Mouse (Mus musculus) layer of hippocampus, postnatal 25 days (tissue): ENCODE measurements around the gene Adgrv1. TPM values are rescaled to one million over a fixed set of nuclear protein-coding genes. Genes with fewer than 3 reads are reported as not detected.

Experiments
- DNase-seq, 2 experiments: peaks; one replicate each; pipeline ENCODE4 v3.0.0; 2022; ENCODE audit warnings: mixed read lengths in 2 of 2, low spot score in 1 of 2; ENCODE audit errors: extremely low spot score in 1 of 2
- total RNA-seq, 2 experiments: library from RNA; stranded (reverse); gene quantifications; 2 replicates each; pipeline ENCODE4 v1.2.3; 2021

Gene Adgrv1
- total RNA-seq, 2 experiments from 2014 or later = 2.5 to 3.2 TPM

DNA sequence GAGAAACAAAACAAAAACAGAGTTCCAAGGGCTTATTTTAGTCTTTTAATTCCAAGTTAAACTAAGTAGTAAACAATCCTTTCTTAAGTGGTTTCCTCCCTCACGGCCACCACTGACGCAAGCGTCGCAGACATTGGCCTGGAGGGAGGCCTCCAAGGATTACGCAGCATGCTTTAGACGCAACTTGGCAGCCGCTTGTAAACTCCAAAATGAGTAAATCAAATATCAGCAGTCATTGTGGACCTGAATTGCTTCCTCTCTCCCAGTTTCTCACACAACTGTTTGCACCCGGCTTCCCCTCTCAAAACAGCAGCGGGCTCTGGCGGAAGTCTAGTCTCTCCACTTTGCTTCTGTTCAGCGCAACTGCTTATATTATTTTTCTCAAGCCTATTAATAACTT is 280.7 kb downstream of the Adgrv1 start:
- DNase-seq = no peak

DNA sequence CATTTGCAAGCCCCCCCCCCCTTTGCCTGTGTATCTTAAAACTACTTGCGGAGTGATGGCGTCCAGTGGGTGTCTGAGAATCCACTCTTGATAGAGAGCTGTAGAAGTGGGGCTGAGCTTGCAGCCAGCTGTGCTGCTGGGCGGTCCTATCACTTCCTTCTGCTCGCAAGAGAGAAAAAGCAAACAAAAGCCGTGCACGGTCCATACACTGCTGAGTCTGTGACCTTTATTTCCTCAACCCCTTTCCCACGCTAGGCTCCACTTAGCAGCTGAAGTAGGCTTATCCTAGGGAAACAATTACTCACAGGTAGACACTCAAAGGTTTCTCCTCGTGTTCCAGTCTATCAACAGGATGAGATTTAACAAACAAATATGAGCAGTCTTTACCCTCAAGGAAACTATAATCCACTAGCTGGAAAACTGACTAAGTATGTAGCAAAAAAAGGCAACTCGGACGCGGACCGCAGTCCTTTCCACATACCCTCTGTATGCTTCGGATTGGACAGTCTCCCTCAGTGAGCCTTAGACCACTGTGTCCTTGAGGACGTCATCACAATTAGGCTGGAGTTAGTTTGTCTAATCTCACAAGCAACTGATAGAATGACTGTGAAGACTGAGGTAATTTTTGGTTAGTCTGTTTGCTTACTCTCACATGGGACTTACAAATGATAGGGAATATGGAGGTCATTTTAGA is 281.3 kb downstream of the Adgrv1 start:
- DNase-seq = no peak

DNA sequence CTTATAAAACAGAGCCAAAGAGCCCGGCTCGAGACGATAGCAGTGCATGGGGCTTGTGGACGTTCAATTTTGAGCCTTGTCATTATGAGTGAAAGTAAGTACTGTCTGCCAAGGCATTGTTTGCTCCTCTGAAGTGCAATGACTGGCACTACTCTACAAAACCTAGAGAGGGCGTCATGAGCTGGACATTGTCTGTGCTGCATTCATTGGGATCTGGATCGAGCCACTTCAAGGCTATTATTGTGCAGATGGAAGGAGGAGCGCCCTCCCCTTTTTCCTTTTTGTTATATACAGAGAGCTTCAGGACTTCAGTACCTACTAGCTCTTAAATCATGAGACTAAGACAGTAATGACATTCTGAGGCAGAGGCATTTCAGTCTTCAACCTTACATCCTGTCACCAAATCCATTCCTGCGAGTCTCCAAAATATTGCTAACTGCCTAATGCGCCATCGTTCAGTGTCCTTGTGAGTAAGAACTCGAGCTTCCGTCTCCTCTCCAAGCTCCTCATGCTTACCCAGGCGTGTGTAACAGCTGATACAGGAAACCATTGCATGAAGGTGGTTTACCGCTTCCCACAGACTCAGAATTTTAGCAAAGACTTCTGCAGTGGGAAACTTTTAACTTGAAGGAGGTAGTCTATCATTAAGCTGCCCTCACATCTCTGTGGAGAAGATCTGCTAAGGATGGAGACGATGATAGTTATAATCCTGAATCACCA is 285.5 kb downstream of the Adgrv1 start:
- no peak for DNase-seq

DNA sequence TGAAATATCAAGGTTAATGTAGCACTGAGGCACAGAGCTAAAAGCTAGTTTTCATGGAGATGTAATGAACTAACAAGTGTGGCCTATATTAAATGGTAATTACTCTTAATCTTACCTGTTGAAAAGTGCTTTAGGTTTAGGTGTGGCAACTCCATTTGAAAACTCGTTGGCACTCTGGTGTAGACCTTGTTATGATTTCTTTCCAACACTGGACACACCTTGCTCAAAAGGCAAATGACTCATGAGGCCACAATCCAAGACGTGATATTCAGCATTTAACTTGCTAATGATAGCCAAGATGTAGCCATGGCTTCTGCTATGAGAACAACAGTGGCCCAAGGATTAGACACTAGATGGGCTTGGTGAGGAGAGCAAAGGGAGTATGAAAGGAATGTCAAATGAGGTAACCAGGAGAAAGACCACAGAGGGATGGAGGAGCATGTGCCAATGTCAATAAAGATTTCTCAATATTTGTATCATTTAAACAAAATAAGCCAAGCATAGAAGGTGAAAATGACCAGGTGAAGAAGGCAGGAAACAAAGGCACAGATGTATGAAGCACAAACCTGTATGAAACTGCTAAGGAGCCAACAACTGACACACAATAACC is 289.9 kb downstream of the Adgrv1 start:
- no peak for DNase-seq

DNA sequence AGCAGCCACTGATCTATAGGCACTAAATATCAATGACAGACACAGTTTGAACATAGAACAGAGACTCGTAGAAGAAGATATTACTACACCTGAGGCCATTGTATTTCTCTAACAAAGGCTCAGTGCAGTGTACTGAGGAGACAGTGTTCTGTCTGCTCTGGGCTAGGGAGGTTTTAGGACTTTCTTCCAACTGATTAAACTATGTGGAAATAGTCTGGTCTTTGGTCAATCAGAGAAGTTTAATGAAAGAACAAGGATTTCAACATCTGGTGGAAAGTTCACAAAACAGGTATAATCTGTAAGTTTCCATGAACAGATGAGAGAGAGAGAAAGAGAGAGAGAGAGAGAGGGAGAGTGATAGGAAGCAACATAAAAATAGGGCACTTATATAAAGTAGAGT is 297.7 kb downstream of the Adgrv1 start:
- no peak for DNase-seq

DNA sequence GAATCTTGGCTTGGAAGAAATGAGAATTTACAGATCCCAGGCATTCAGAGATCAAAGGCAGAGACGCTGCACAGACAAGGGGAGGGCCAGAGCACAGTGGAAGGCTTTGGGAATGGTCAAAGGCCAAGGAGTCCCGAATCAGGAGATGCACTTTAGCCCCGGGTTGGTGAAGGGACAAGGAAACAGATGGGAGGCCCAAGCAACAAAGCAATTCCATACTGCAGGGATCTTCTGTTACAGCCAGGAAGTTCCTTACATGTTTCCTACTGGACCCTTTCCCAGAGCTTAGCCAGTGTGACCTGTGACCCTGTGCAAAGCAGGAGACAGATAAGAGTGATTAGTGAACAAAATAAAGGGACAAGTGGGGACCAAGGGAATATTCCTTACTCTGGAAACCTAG is 300.9 kb downstream of the Adgrv1 start:
- no peak for DNase-seq

DNA sequence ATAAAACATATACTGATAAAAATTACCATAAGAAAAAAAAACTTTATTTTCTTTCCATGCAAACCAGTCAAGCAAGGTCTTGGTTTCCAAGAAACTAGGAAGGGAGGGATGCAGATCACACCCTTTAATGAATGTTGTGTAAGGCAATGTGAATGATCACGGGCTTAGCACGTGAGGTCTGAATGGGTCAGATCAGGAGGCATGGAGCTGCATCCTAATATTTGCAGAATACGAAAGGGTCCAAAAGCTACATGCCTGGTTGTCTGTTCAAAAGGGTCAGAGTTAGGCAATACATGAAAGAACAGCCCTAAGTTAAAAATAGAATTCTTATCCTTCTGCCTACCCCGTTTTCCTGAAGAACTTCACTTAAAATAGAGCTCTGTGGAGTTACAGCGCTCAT is 303.2 kb downstream of the Adgrv1 start:
- DNase-seq = no peak

DNA sequence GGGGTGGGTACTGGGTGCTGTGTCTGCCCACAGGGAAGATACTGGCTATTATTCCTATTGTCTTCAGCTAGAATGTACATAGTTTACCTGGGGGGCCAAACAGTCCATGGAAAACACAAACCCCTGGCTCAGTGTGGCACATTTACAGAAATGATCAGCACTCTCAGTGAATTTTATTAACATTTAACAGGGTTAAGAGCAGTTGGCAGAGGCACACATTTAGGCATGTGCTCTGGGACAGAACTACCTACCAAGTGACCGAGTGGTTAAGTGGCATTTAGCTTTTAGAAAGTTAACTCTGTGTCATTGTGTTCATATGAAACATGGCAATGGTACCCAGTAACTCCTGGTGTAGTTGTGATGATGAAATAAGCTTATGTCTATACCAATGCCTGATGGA is 304.8 kb downstream of the Adgrv1 start:
- DNase-seq = no peak

DNA sequence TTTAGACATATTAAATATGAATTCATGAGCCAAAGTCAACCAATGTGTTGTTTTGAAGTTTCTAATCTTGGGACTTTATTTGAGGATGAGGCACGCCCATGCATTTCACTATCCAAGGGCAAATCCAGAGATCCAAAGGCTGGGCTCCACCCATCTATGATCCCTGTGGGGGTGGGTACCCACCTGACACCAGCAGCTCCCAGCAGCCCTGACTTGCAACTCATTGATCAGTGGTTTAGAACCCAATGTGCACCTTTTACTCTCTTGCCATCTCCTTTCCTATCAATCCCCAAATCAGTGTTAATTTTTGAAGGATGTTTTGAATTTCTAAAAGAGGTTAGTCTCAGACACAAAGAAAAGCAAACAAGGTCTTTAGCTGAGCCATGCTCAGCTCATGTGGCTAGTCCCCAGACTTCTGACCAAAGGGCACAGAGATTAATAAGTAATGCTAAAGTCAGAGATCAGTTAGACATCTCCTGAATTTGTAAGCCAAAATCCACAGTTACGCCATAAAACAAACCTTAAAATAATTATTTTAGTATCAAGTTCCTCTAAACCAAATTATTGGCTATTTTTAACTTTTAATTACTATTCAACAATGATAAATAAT is 307.2 kb downstream of the Adgrv1 start:
- DNase-seq = no peak

DNA sequence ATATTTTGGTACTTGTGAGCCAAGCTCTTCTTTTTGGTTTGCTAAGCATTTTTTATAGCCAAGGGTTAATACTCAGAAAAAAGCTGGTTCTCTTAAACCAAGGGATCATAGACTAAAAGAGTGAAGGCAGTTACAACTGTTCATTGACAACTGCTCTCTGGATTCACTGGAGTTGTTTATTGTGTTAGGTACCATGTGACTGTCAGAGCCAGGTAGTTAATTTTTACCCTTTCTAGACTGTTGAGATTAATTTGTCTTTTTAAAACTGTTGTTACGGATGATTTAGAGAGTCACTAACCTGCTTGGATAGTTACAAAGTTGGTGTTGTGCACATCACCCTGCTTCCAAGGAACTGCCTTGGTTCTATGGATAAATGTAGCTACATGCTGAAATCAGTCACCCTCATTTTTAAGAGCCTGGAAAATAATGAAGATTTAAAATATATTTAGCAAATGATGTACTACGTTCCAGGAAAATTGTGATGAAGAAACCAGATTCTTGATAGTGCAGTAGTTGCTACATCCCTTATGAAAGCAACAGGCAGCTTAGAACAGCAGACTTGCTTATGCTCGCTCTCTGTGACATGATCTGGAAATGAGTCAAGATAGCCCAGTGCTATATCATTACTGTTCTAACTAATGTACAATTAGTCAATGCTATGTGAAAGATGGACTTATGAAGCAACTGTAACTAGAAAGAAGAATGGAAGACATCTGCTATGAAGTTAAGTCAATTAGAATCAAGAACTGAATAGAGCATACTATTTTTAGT is 309.2 kb downstream of the Adgrv1 start:
- DNase-seq = no peak

DNA sequence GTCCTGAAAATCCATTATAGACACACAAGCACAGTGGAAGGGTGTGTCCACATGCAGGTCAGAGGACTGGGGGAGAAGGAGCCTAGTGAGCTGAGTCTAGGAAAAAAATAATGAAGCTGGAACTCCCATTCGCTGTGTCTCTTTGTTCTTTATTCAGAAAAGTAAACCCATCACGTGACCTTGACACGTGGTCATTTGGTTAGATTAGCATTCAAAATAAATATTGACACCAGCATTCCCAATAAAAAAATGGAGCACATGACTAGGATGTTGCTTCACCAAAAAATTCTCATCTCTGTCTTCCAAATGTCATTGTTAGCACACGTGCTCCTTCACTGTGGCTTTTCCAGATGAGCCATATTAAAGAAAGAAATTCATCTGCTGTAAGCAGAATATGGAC is 316.4 kb downstream of the Adgrv1 start:
- DNase-seq = no peak

DNA sequence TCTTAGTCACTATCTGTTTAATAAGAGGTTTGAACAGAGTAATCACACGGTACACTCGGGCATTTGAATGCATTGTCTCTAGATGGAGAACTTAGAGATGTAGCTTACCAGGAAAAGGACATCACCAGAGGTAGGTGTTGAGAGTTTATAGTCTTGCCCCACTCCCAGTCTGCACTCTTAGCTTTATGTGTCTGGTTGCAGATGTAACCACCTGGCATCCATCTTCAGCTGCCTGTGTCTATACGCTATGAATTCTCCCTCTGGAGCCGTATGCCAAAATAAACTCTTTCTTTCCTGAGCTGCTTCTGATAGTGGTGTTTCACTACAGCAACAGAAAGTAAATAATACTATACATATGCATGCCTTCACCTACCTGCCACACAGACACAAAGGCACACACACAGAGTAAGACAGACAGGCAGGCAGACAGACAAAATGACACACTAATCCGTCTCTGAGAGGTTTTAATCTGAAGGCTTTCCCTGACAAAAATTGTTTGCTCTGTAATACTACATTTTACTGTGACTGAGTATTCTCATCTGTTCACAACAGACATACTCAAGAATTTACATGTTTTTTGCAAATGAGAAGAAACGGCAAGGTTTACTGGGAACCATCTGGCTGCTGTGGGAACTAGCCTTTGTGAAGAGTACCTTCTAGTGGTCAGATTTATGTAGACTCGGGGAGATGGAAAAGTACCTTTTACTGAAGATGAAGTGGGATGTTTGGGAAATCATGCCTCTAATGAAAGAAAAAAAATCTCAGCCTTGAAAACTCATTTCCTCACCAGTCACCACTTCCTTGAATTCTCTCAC is 318.4 kb downstream of the Adgrv1 start:
- no peak for DNase-seq

DNA sequence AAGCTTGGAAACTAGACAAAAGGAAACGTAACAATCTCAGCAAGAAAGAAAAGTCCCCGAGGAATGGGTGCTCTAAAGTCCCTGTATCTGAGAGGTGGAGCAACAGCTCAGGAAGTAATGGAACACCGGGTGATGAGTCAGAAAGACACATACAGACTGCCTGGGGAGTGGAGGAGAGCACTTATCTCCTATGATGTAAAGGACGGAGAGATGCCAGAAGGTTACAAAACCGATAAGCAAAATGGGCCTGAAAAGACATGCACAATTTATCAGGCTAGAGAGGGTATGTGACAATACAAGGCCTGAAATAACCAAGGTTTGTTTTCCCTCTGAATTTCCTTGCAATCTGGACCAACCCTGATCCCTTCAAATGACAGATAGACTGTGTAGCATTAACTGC is 320.8 kb downstream of the Adgrv1 start:
- DNase-seq = no peak

DNA sequence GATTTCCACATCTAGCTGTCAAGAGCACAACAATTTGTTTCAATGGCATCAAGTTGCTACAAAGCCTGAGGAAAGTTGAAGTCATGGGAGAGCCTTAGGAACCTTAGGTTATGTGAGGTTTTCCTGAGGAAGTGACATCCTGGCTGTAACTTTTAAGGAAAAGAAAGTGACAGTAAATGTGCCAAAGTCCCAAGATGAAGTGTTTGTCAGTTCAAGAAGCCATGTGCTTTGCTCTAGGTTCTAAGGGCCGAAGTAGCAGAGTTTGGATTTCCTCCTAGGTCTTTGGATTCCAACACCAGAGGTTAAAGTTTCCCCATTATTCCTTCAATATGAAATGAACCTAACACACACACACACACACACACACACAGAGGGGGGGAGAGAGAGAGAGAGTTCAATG is 332.1 kb downstream of the Adgrv1 start:
- DNase-seq = no peak

DNA sequence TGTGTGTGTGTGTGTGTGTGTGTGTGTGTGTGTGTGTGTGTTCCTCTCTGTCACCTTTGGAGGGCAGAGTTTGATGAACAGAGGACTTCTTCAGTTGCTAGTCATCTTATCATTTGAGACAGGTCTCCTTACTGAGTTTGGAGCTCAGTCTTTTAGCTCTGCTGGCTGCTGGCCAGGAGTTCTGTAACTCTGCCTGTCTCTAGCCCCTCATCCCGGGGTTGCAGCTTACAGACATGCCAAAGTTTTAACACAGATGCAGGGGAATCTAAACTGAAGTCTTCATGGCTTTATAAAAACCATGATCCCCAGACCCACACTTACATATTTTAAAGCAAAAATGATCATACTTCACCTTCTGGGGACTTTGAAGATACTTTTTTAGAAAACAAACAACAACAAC is 338.8 kb downstream of the Adgrv1 start:
- DNase-seq = no peak

DNA sequence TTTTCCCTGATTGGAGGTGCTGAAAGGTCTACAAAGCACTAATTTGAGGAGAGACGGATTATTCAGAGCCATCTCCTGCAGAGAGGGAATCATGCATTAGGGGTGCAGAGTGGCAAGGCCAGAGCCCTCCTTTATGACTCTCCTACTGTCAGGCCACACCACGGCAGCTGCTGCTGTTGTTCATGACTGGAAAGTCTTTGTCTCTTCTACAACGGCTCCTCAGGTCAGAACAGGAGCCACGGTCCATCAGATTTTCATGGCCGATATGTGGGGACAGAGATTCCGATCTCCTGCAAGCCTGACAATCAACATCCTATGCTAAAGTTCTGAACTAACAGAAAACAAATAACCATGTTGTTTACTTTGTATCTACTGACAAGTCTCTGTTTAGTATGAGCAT is 350.8 kb downstream of the Adgrv1 start:
- DNase-seq = no peak

DNA sequence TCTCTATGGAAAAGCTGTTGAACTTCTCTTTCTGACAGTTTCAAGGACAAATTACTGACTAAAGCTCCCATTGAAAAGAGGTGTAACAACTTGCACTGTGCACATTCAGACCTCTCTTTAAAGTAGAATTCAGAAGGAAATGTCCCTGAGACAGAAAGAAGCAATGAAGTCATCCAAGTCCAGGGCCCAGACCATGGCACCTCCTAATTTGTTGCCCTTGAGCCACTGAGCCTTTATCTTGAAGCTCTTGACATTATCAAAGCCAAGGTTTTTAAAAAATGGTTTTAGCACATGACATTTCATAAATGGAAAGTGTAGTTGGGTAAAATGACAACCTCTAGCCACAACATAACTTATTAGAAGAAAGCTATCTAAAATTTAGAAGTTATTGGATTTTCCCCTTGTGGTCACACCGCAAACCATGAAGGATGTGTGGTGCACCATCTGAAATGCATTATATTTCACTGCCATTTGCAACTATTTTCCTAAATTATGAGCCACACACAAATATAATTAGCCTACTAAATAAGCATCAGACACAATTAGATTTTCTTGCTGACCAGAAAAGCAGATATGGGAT is 352.2 kb downstream of the Adgrv1 start:
- no peak for DNase-seq

DNA sequence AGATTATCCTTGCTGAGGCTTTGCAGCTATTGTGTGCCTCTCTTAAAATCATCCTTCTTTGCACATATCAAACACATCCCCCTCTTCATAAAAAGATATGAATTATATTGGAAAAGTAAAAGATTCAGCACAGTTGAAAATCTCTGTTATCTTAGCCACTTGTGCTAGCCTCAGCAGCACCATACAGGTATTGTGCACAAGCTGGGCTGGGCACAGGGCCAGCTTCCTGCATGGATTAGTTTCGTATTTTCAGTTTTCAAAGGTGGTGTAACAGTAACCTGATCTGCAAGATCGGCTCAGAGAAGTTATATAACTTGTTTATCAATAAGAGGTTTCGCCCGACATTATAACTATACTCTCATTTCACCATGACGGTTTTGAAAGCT is 353.6 kb downstream of the Adgrv1 start:
- no peak for DNase-seq

DNA sequence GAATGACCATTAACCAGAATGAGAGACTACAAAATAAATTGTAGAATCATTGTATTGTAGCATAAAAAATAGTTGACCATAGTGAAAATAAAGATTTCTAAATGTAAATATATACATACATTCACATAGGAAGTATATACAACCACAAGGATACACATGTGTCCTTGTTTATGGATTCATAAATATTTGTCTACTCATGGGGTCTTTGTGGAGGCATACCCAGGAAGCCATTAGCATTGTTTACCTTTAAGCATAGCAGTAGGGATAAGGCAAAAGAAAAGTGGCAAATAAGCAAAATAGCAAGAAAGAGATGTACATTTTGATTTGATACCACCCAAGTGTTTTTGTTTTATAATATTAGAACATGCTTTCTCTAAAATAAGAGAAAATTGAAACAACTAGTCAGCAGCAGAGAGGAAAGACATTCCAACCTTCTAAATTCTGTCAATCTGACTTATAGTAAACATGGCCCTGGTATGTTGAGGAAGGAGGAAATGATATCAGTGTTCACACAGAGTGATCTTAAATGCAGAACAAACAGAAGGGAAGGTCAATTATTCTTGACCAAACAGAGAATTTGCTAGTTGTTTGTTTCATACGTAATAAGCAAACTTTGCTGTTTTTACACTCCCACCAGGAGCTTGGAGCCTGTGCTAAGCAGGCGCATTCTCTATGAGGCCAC is 354.1 kb downstream of the Adgrv1 start:
- DNase-seq = no peak
